Mouse (Mus musculus) embryonic facial prominence, embryonic 10.5 days (tissue): ENCODE measurements at regions not wholly inside any gene's neighbourhood (a gene's known extent, or its start where the extent isn't known, plus 50 kb on each side); places are given as distances from the start of the nearest gene placed in this dataset.

Experiments
- DNase-seq: peaks from one replicate; pipeline ENCODE4 v3.0.0-alpha.2; 2017; ENCODE audit warnings: low spot score
- H3K27ac ChIP-seq: fragments of 300-500 bp; sonication (generic); replicated peaks from 2 replicates; pipeline ENCODE4 v1.5.1; 2016; ENCODE audit warnings: mild to moderate bottlenecking
- H3K27me3 ChIP-seq: fragments of 300-500 bp; sonication (generic); replicated peaks from 2 replicates; pipeline ENCODE4 v1.6.1; 2016; ENCODE audit warnings: low read depth, mild to moderate bottlenecking; ENCODE audit not compliant: poor library complexity, severe bottlenecking
- H3K36me3 ChIP-seq: fragments of 300-500 bp; sonication (generic); replicated peaks from 2 replicates; pipeline ENCODE4 v1.6.1; 2016; ENCODE audit warnings: mild to moderate bottlenecking, moderate library complexity
- H3K4me1 ChIP-seq: fragments of 300-500 bp; sonication (generic); 2 replicates; pipeline ENCODE4 v1.6.1; 2016
- H3K4me3 ChIP-seq: fragments of 300-500 bp; sonication (generic); 2 replicates; pipeline ENCODE4 v1.5.1; 2016; ENCODE audit warnings: mild to moderate bottlenecking, moderate library complexity
- H3K9me3 ChIP-seq: fragments of 300-500 bp; sonication (generic); 2 replicates; pipeline ENCODE4 v1.6.1; 2016; ENCODE audit warnings: mild to moderate bottlenecking
- WGBS: fragments of 180-500 bp; shearing (Covaris S2); methylation state at CpG from one replicate; pipeline ENCODE4 v1.1.7; 2016; 5-methylcytosine and 5-hydroxymethylcytosine counted together

- H3K9me3 ChIP-seq, result no peaks in the 10 kb centered on the region
- H3K4me1 ChIP-seq, result no peaks in the 10 kb centered on the region
- no peak overlapping the region for H3K4me3 ChIP-seq
- no peaks in the 10 kb centered on the region for H3K27me3 ChIP-seq
- DNase-seq, result no peak
- no peaks in the 10 kb centered on the region for H3K36me3 ChIP-seq
- H3K27ac ChIP-seq, result no peak overlapping the region
- 91% methylated on average over 1 of the region's 1 CpGs for whole genome bisulfite sequencing
Measured at GRCm38 (mm10) chr12:67300245-67300644, 77.9 kb upstream of the Mdga2 start.

GRCm38 (mm10) chr12:67290054-67290453 lies 67.7 kb upstream of the Mdga2 start:
- Histone ChIP-seq H3K36me3 (no peaks in the 10 kb centered on the region), H3K27ac (no peak overlapping the region), H3K4me3 (no peak overlapping the region), H3K27me3 (no peaks in the 10 kb centered on the region), H3K9me3 (no peaks in the 10 kb centered on the region), H3K4me1 (no peaks in the 10 kb centered on the region)
- no peak for DNase-seq
- WGBS, result 86% methylated on average over 2 of the region's 2 CpGs

- H3K27me3 ChIP-seq, result no peaks in the 10 kb centered on the region
- no peak overlapping the region for H3K27ac ChIP-seq
- no peak overlapping the region for H3K4me3 ChIP-seq
- no peaks in the 10 kb centered on the region for H3K36me3 ChIP-seq
- H3K4me1 ChIP-seq, result no peaks in the 10 kb centered on the region
- no peaks in the 10 kb centered on the region for H3K9me3 ChIP-seq
- no peak for DNase-seq
Measured at GRCm38 (mm10) chr12:67272863-67273262, 50.5 kb upstream of the Mdga2 start.

- Histone ChIP-seq H3K4me1 (no peaks in the 10 kb centered on the region), H3K27me3 (no peaks in the 10 kb centered on the region), H3K36me3 (no peaks in the 10 kb centered on the region), H3K27ac (no peak overlapping the region), H3K4me3 (no peak overlapping the region), H3K9me3 (no peaks in the 10 kb centered on the region)
- DNase-seq, result no peak
- WGBS, result 90% methylated on average over 1 of the region's 1 CpGs
Measured at GRCm38 (mm10) chr12:67272329-67272728, 50.0 kb upstream of the Mdga2 start.
